Mouse (Mus musculus): ENCODE results near the gene Prelid3b. TPM values are rescaled to one million over a fixed set of nuclear protein-coding genes. Genes with fewer than 3 reads are reported as not detected.
A peak's percentile ranks its signal among the peaks of the same experiment; 100 is the strongest.

Prelid3b gene
- polyA plus RNA-seq, 1 experiment from 2014 or later: 122 TPM

- H3K36me3 ChIP-seq (ENCODE audit: control insufficient read depth, insufficient read depth, low read length): peaks cover 36% of the 10 kb centered on the region
- WGBS: 86% methylated on average over 11 of the region's 11 CpGs
- H3K9ac ChIP-seq (ENCODE audit: low read length): no peak overlapping the region
- ATAC-seq (ENCODE audit: insufficient read depth, low FRiP score): no peak
- H3K9me3 ChIP-seq (replicated peaks; ENCODE audit: control insufficient read depth, low read length): no peaks in the 10 kb centered on the region
- H3K4me2 ChIP-seq (ENCODE audit: low read depth, low read length): no peak overlapping the region
- no peaks in the 10 kb centered on the region for H3K27me3 ChIP-seq (ENCODE audit: control insufficient read depth, insufficient read depth, low read length)
- H3K4me3 ChIP-seq (replicated peaks; ENCODE audit: low read length): no peak overlapping the region
- no peak overlapping the region for H3K27ac ChIP-seq (ENCODE audit: low read length)
- H3K4me1 ChIP-seq (ENCODE audit: control insufficient read depth, insufficient read depth, low read length): no peaks in the 10 kb centered on the region
Measured at GRCm38 (mm10) chr2:174424301-174425085, 48.4 kb downstream of the Prelid3b start.

DNA sequence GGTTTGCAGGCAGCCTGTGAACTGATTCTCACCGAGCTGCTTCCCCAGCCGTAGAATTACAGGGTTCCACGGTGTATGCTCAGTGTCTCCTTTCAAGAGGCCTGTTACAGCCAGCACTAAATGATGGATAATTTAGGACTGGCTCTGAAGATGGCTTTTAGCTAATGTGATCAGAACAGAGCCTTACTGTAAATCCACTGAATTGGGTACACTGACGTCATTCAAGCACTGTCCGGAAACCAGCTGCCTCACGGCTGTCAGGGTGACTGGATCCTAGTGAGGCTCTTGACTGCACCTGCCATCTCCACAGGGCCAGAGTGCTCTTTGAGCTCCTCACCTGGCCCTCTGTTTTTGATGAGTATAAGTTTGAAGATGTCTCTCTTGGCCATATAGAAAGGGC, 51.8 kb downstream of the Prelid3b start:
- ATAC-seq (ENCODE audit: insufficient read depth, low FRiP score): no peak
- Histone ChIP-seq H3K9ac (ENCODE audit: low read length) (no peak overlapping the region), H3K27ac (ENCODE audit: low read length) (no peak overlapping the region), H3K4me2 (ENCODE audit: low read depth, low read length) (no peak overlapping the region), H3K4me3 (replicated peaks; ENCODE audit: low read length) (no peak overlapping the region), H3K4me1 (ENCODE audit: control insufficient read depth, insufficient read depth, low read length) (peaks cover 7% of the 10 kb centered on the region; the same call in 1 of the 2 replicates), H3K27me3 (ENCODE audit: control insufficient read depth, insufficient read depth, low read length) (no peaks in the 10 kb centered on the region), H3K36me3 (ENCODE audit: control insufficient read depth, insufficient read depth, low read length) (peaks cover 10% of the 10 kb centered on the region; the same call in 1 of the 2 replicates), H3K9me3 (replicated peaks; ENCODE audit: control insufficient read depth, low read length) (no peaks in the 10 kb centered on the region)
- WGBS: 87% methylated on average over 6 of the region's 6 CpGs

- under 1% methylated on average over 40 of the region's 40 CpGs for WGBS
- Histone ChIP-seq H3K4me1 (ENCODE audit: control insufficient read depth, insufficient read depth, low read length) (peaks cover 7% of the 10 kb centered on the region; the same call in 1 of the 2 replicates), H3K4me2 (ENCODE audit: low read depth, low read length) (peak within 1 kb of the TSS; percentile 81), H3K27me3 (ENCODE audit: control insufficient read depth, insufficient read depth, low read length) (no peaks in the 10 kb centered on the region), H3K27ac (ENCODE audit: low read length) (no peak within 1 kb of the TSS; the same call in 1 of the 2 replicates), H3K36me3 (ENCODE audit: control insufficient read depth, insufficient read depth, low read length) (no peaks in the 10 kb centered on the region), H3K9ac (ENCODE audit: low read length) (peak within 1 kb of the TSS; percentile 96), H3K4me3 (replicated peaks; ENCODE audit: low read length) (peak within 1 kb of the TSS; percentile 90), H3K9me3 (replicated peaks; ENCODE audit: control insufficient read depth, low read length) (no peaks in the 10 kb centered on the region)
- peak; percentile 97 for ATAC-seq (ENCODE audit: insufficient read depth, low FRiP score)
Measured at GRCm38 (mm10) chr2:174415731-174416310, 57.1 kb downstream of the Prelid3b start, which contains the start of gene Nelfcd. TSS of gene Nelfcd (plus strand) at chr2:174415804.

Other genes with a start within 250 kb of the Prelid3b start
- gene Gnas, start 188.8 kb downstream of the Prelid3b start, polyA plus RNA-seq (2015; fragmentation: Nextera tagmentation; extraction: Ambion mirVana): 581 and 721 TPM in 2 replicates
- 34.1 and 63.1 TPM in 2 replicates for gene Gm20721, start 126.4 kb downstream of the Prelid3b start, polyA plus RNA-seq (2015; fragmentation: Nextera tagmentation; extraction: Ambion mirVana)
- 89.0 and 92.4 TPM in 2 replicates for gene Nelfcd, start 57.3 kb downstream of the Prelid3b start, polyA plus RNA-seq (2015; fragmentation: Nextera tagmentation; extraction: Ambion mirVana)
- 195 and 203 TPM in 2 replicates for gene Ctsz, start 34.0 kb downstream of the Prelid3b start, polyA plus RNA-seq (2015; fragmentation: Nextera tagmentation; extraction: Ambion mirVana)
- gene Tubb1, start 22.4 kb downstream of the Prelid3b start, polyA plus RNA-seq (2015; fragmentation: Nextera tagmentation; extraction: Ambion mirVana): 1.2 and 1.4 TPM in 2 replicates
- gene Atp5e, start 9.0 kb downstream of the Prelid3b start, polyA plus RNA-seq (2015; fragmentation: Nextera tagmentation; extraction: Ambion mirVana): 624 and 803 TPM in 2 replicates
- gene Zfp831, start 170.5 kb upstream of the Prelid3b start, polyA plus RNA-seq (2015; fragmentation: Nextera tagmentation; extraction: Ambion mirVana): 0.06 TPM in 1 of 2 replicates, not detected in the other